Mouse (Mus musculus) CH12.LX (cell line): ENCODE results near the gene Ttc7b. TPM values are rescaled to one million over a fixed set of nuclear protein-coding genes. Genes with fewer than 3 reads are reported as not detected.

ENCODE experiments used
- DNase-seq: peaks from one replicate; pipeline ENCODE4 v3.0.0-alpha.2; 2013; ENCODE audit errors: extremely low read depth
- H3K27ac ChIP-seq: 2 replicates; pipeline ENCODE4 v1.5.1; 2012; ENCODE audit warnings: low read depth, mild to moderate bottlenecking, control low read depth, moderate library complexity; ENCODE audit not compliant: insufficient read depth
- H3K27me3 ChIP-seq: replicated peaks from 2 replicates; pipeline ENCODE3; 2012; ENCODE audit warnings: inconsistent platforms
- H3K36me3 ChIP-seq, 2 experiments: replicated peaks in 1 of 2; 2 replicates each; pipeline versions ENCODE3 to v1.6.1; 2012; ENCODE audit warnings: inconsistent platforms in 1 of 2, low read length in 1 of 2, mild to moderate bottlenecking in 1 of 2, mixed read lengths in 1 of 2, moderate library complexity in 1 of 2; ENCODE audit not compliant: control insufficient read depth in 1 of 2, insufficient read depth in 1 of 2
- H3K4me1 ChIP-seq, 2 experiments: 2 replicates each; pipeline ENCODE4 v1.6.1; 2012; ENCODE audit warnings: inconsistent platforms in 1 of 2, moderate library complexity in 1 of 2; ENCODE audit not compliant: insufficient read depth in 2 of 2, control insufficient read depth in 1 of 2
- H3K4me2 ChIP-seq: 2 replicates; pipeline ENCODE4 v1.6.1; 2012; ENCODE audit warnings: low read depth, mild to moderate bottlenecking, control low read depth; ENCODE audit not compliant: poor library complexity, insufficient read depth, severe bottlenecking
- H3K4me3 ChIP-seq, 3 experiments: fragments of 150-350 bp in 1 of 3; sonication (generic) in 1 of 3; replicated peaks in 1 of 3; 2 replicates each; pipeline versions ENCODE3 to v1.5.1; 2011 to 2012; ENCODE audit warnings: low read depth in 2 of 3, low read length in 2 of 3, mild to moderate bottlenecking in 2 of 3, moderate library complexity in 2 of 3, control low read depth in 1 of 3, improper control_type of control experiment in 1 of 3, inconsistent platforms in 1 of 3, mixed read lengths in 1 of 3; ENCODE audit not compliant: poor library complexity in 1 of 3
- H3K79me2 ChIP-seq: replicated peaks from 2 replicates; pipeline ENCODE4 v1.6.1; 2012; ENCODE audit warnings: mild to moderate bottlenecking, moderate library complexity; ENCODE audit not compliant: control insufficient read depth, poor library complexity, insufficient read depth, severe bottlenecking; ENCODE audit errors: extremely low read depth
- H3K9ac ChIP-seq: 2 replicates; pipeline ENCODE4 v1.6.1; 2012; ENCODE audit warnings: low read depth, mild to moderate bottlenecking, control low read depth, moderate library complexity; ENCODE audit not compliant: insufficient read depth
- H3K9me3 ChIP-seq: replicated peaks from 2 replicates; pipeline ENCODE3; 2012; ENCODE audit warnings: low read length, inconsistent platforms, mixed read lengths
- BHLHE40 ChIP-seq: IDR thresholded peaks from 2 replicates; pipeline ENCODE4 v1.6.1; 2011; ENCODE audit warnings: mild to moderate bottlenecking, low read depth, low read length, improper control_type of control experiment
- CHD1 ChIP-seq: IDR thresholded peaks from 2 replicates; pipeline ENCODE4 v1.6.1; 2012; ENCODE audit warnings: low read depth, low read length, improper control_type of control experiment, inconsistent platforms
- CTCF ChIP-seq, 2 experiments: IDR thresholded peaks in 1 of 2; conservative IDR thresholded peaks in 1 of 2; 2 replicates each; pipeline ENCODE4 v1.5.1; 2011 to 2012; ENCODE audit warnings: low read depth in 2 of 2, low read length in 2 of 2, improper control_type of control experiment in 1 of 2, inconsistent platforms in 1 of 2, mild to moderate bottlenecking in 1 of 2, moderate library complexity in 1 of 2
- E2F4 ChIP-seq: IDR thresholded peaks from 2 replicates; pipeline ENCODE4 v1.6.1; 2011; ENCODE audit warnings: low read depth, low read length, improper control_type of control experiment; ENCODE audit not compliant: insufficient replicate concordance
- ELF1 ChIP-seq: IDR thresholded peaks from 2 replicates; pipeline ENCODE4 v1.6.1; 2014; ENCODE audit warnings: low read depth, mild to moderate bottlenecking, inconsistent platforms, low read length, improper control_type of control experiment
- EP300 ChIP-seq: IDR thresholded peaks from 2 replicates; pipeline ENCODE4 v1.6.1; 2011; ENCODE audit warnings: low read length, improper control_type of control experiment
- ETS1 ChIP-seq: conservative IDR thresholded peaks from 2 replicates; pipeline ENCODE4 v1.6.1; 2012; ENCODE audit warnings: low read depth, mild to moderate bottlenecking, inconsistent platforms, low read length, improper control_type of control experiment, moderate library complexity
- GABPA ChIP-seq: IDR thresholded peaks from 2 replicates; pipeline ENCODE4 v1.6.1; 2012; ENCODE audit warnings: low read depth, low read length, improper control_type of control experiment, inconsistent platforms; ENCODE audit not compliant: insufficient replicate concordance
- HCFC1 ChIP-seq: IDR thresholded peaks from 2 replicates; pipeline ENCODE4 v1.6.1; 2012; ENCODE audit warnings: low read depth, mild to moderate bottlenecking, inconsistent platforms, low read length, improper control_type of control experiment
- JUN ChIP-seq: IDR thresholded peaks from 2 replicates; pipeline ENCODE4 v1.6.1; 2011; ENCODE audit warnings: low read depth, mild to moderate bottlenecking, low read length, improper control_type of control experiment, moderate library complexity; ENCODE audit not compliant: insufficient read depth
- JUND ChIP-seq: conservative IDR thresholded peaks from 2 replicates; pipeline ENCODE4 v1.6.1; 2011; ENCODE audit warnings: low read depth, low read length, improper control_type of control experiment
- MAZ ChIP-seq: IDR thresholded peaks from 2 replicates; pipeline ENCODE4 v1.6.1; 2012; ENCODE audit warnings: low read depth, mild to moderate bottlenecking, inconsistent platforms, low read length, improper control_type of control experiment, moderate library complexity
- MXI1 ChIP-seq: IDR thresholded peaks from 2 replicates; pipeline ENCODE4 v1.6.1; 2011; ENCODE audit warnings: mild to moderate bottlenecking, low read depth, low read length, improper control_type of control experiment
- MYC ChIP-seq: IDR thresholded peaks from 2 replicates; pipeline ENCODE4 v1.6.1; 2011; ENCODE audit warnings: low read depth, mild to moderate bottlenecking, improper control_type of control experiment, low read length
- NRF1 ChIP-seq: IDR thresholded peaks from 2 replicates; pipeline ENCODE4 v1.6.1; 2014; ENCODE audit warnings: low read depth, mild to moderate bottlenecking, inconsistent platforms, low read length, improper control_type of control experiment, moderate library complexity
- PAX5 ChIP-seq: IDR thresholded peaks from 2 replicates; pipeline ENCODE4 v1.6.1; 2012; ENCODE audit warnings: low read length, inconsistent platforms, mixed read lengths
- POLR2A ChIP-seq: IDR thresholded peaks from 2 replicates; pipeline ENCODE4 v1.6.1; 2011; ENCODE audit warnings: low read depth, mild to moderate bottlenecking, improper control_type of control experiment, low read length
- POLR2AphosphoS2 ChIP-seq: IDR thresholded peaks from 2 replicates; pipeline ENCODE4 v1.6.1; 2011; ENCODE audit warnings: low read depth, low read length, improper control_type of control experiment
- RAD21 ChIP-seq: IDR thresholded peaks from 2 replicates; pipeline ENCODE4 v1.6.1; 2011; ENCODE audit warnings: low read depth, mild to moderate bottlenecking, low read length, improper control_type of control experiment, moderate library complexity
- RCOR1 ChIP-seq: conservative IDR thresholded peaks from 2 replicates; pipeline ENCODE4 v1.6.1; 2012; ENCODE audit warnings: low read depth, mild to moderate bottlenecking, inconsistent platforms, low read length, improper control_type of control experiment
- SMC3 ChIP-seq: IDR thresholded peaks from 2 replicates; pipeline ENCODE4 v1.6.1; 2011; ENCODE audit warnings: low read depth, low read length, improper control_type of control experiment
- TBP ChIP-seq: conservative IDR thresholded peaks from 2 replicates; pipeline ENCODE4 v1.6.1; 2011; ENCODE audit warnings: low read depth, low read length, improper control_type of control experiment
- USF1 ChIP-seq: IDR thresholded peaks from 2 replicates; pipeline ENCODE4 v1.6.1; 2014; ENCODE audit warnings: low read depth, mild to moderate bottlenecking, inconsistent platforms, low read length, improper control_type of control experiment
- USF2 ChIP-seq: conservative IDR thresholded peaks from 2 replicates; pipeline ENCODE4 v1.6.1; 2011; ENCODE audit warnings: low read depth, low read length, improper control_type of control experiment
- ZMIZ1 ChIP-seq: IDR thresholded peaks from 2 replicates; pipeline ENCODE4 v1.6.1; 2012; ENCODE audit warnings: low read depth, mild to moderate bottlenecking, inconsistent platforms, low read length, improper control_type of control experiment
- ZNF384 ChIP-seq: IDR thresholded peaks from 2 replicates; pipeline ENCODE4 v1.6.1; 2012; ENCODE audit warnings: low read depth, low read length, improper control_type of control experiment, inconsistent platforms
- dilution Hi-C: fragments of 300-500 bp; cut with MboI; formaldehyde crosslinking; loops from 2 replicates; pipeline ENCODE4 v1.14.3; 2020; ENCODE audit warnings: low sequenced_read_pairs; ENCODE audit not compliant: extremely low pct_unique_long_range_greater_than_20kb, extremely low pct_ligation_motif_present
- in situ Hi-C: fragments of 300-500 bp; cut with MboI; formaldehyde crosslinking; loops from 3 replicates; pipeline ENCODE4 v1.14.3; 2019; ENCODE audit warnings: low sequenced_read_pairs, low pct_ligation_motif_present, low pct_unique_long_range_greater_than_20kb, mixed read lengths
- polyA plus RNA-seq: library from polyadenylated mRNA; unstranded; fragments of >175 nt; gene quantifications from 2 replicates; pipeline ENCODE4 v1.2.1, GENCODE M21; 2012; ENCODE audit warnings: low read depth; ENCODE audit not compliant: insufficient read length
- total RNA-seq, 2 experiments: library from RNA; depleted of rRNA; stranded (reverse); fragments of 300-350 nt in 1 of 2; fragments of >200 nt in 1 of 2; gene quantifications; 2 replicates each; pipeline ENCODE4 v1.2.3; 2012 to 2014

Ttc7b gene
- total and polyA plus RNA-seq, 3 experiments = 7.8 to 18.3 (median 12.7) TPM

DNA sequence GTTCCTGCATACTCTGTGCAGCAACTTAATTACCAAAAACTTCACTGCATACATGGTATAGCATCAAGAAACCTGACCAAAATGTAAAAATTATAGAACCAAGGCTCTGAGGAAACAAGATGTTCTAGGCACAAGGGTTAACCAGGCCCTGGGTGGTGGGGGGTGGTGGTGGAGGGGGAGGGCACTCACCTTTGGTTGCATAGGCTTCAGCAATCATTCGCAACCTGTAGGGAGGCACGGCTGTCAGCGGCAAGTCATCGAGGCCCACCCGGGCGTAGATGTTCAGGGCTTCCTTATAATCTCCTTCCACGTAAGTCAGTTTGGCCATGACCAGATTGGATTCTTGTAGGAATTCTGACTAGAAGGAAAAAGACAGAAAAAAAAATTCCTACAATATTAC, 25.5 kb downstream of the Ttc7b start:
- H3K4me3 ChIP-seq = no peak overlapping the region
- H3K9ac ChIP-seq = no peak overlapping the region
- no peaks in the 10 kb centered on the region for H3K9me3 ChIP-seq
- H3K27ac ChIP-seq = no peak overlapping the region
- dilution Hi-C loops = no loop called here
- peaks cover 2 to 14% of the 10 kb centered on the region in 2 experiments; a peak in 3 of 4 replicates for H3K4me1 ChIP-seq
- H3K27me3 ChIP-seq = no peaks in the 10 kb centered on the region
- peaks cover 27 to 78% of the 10 kb centered on the region in 2 experiments for H3K36me3 ChIP-seq
- no peak overlapping the region for H3K4me2 ChIP-seq
- in situ Hi-C loops = no loop called here
- no peak for DNase-seq
- TF ChIP-seq HCFC1 (no peak), RCOR1 (no peak), PAX5 (no peak), ZMIZ1 (no peak), MXI1 (no peak), MYC (no peak), BHLHE40 (no peak), CHD1 (no peak), TBP (no peak)
- no peaks in the 10 kb centered on the region for H3K79me2 ChIP-seq

- in situ Hi-C loops (no loop called here), dilution Hi-C loops (no loop called here)
- no peak overlapping the region for H3K27ac ChIP-seq
- H3K9ac ChIP-seq = no peak overlapping the region
- TF ChIP-seq PAX5 (no peak), USF1 (no peak), EP300 (no peak), MAZ (no peak), USF2 (no peak), CTCF (conservative IDR thresholded peaks at IDR 0.05 in 1 of 2, IDR thresholded peaks at IDR 0.05 in 1 of 2; ENCODE audit: low read depth in 2 of 2, low read length in 2 of 2) (no peak), ZMIZ1 (no peak), ETS1 (no peak)
- H3K79me2 ChIP-seq = no peaks in the 10 kb centered on the region
- H3K27me3 ChIP-seq = no peaks in the 10 kb centered on the region
- H3K4me3 ChIP-seq = no peak overlapping the region
- DNase-seq = no peak
- H3K4me2 ChIP-seq = no peak overlapping the region
- peaks cover 0 to 4% of the 10 kb centered on the region in 2 experiments; a peak in 1 of 4 replicates for H3K4me1 ChIP-seq
- peaks cover 18 to 76% of the 10 kb centered on the region in 2 experiments for H3K36me3 ChIP-seq
- H3K9me3 ChIP-seq = no peaks in the 10 kb centered on the region
Observed at GRCm38 (mm10) chr12:100493211-100493610, 27.4 kb downstream of the Ttc7b start.

DNA sequence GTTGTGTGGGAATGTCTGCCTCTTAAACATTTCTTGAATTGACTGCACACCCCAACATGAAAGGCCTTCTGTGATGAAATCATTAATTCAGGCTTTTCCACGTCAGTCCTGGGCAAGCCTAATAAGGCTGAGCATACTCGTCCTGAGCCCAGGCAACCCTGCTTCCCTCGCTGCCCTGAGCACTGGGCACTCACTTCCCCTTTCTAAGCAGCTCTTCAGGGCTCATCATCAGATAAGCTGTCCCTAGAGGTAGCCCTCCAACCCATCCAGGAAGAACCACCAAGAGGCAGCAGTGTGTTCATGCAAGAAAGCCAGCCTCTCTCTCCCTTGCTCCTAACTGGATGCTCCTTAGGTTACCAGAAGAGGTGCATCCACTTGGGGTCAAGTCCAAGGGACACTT, 27.9 kb downstream of the Ttc7b start:
- TF ChIP-seq POLR2A (no peak), NRF1 (no peak), MYC (no peak), SMC3 (no peak), ELF1 (no peak), POLR2AphosphoS2 (no peak), PAX5 (no peak), CHD1 (no peak), RCOR1 (no peak), RAD21 (no peak), E2F4 (no peak), EP300 (no peak), GABPA (no peak), JUND (no peak), MXI1 (no peak), ZNF384 (no peak), ETS1 (no peak), USF2 (no peak), JUN (no peak), ZMIZ1 (no peak)
- Histone ChIP-seq H3K79me2 (no peaks in the 10 kb centered on the region), H3K9ac (no peak overlapping the region), H3K27me3 (no peaks in the 10 kb centered on the region), H3K27ac (no peak overlapping the region), H3K4me2 (no peak overlapping the region), H3K9me3 (no peaks in the 10 kb centered on the region), H3K36me3 (peaks cover 18 to 72% of the 10 kb centered on the region in 2 experiments), H3K4me3 (no peak overlapping the region), H3K4me1 (peaks cover 0 to 4% of the 10 kb centered on the region in 2 experiments; a peak in 1 of 4 replicates)
- DNase-seq = no peak
- in situ Hi-C loops (no loop called here), dilution Hi-C loops (no loop called here)
